17 mouse cellular contexts compared by ENCODE assay signal in the genomic region with DNA sequence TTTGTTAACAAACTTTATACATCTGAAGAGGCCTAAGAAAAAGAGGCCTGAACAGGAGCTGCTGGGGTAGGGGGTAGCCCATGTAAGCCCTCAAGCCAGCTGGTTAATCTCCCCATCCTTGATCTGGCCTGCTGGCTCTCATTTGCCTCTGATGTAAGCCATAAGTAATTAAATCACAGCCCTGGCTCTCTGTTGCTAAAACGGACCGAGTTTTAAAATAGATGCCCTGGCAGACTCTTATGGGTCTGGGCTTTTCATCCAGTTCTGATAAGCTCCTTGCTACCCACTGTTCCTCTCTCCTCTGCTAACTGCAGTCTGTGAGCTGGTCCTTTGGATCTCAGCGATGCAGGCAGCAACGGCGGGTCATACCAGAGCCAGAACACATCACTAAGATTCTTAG.
DNase-seq lines count a peak whose midpoint lies in the region; ATAC-seq and TF ChIP-seq lines count a peak whose summit lies in the region.
"Had no signal": no experiment of that assay in that cellular context is flagged by ENCODE, and none has a peak within 500 bp of the region (broad histone marks: within the 10 kb centered on the region; RNA-seq: fewer than 3 reads in every experiment).

No protein-coding gene starts in this region.

- no peaks in the 10 kb centered on the region for H3K4me1 ChIP-seq in lung, embryonic 14.5 days (ENCODE audit: insufficient read depth)
- H3K4me1 ChIP-seq in lung, adult 2 months (ENCODE audit: control insufficient read depth, insufficient read depth, low read length) = no peaks in the 10 kb centered on the region; the same call in 1 of the 2 replicates
- no peaks in the 10 kb centered on the region for H3K4me1 ChIP-seq in lung, postnatal 0 days (ENCODE audit: insufficient read depth, low read depth, low read length)

- no peak for TF ChIP-seq POLR2A in lung, adult 2 months (IDR thresholded peaks at IDR 0.05; ENCODE audit: borderline replicate concordance, extremely low read depth, low read depth, low read length)

- TF ChIP-seq EP300 in lung, postnatal 0 days (IDR thresholded peaks at IDR 0.05) = no peak

- no peak for ATAC-seq in lung, embryonic 14.5 days (ENCODE audit: insufficient read depth)
- ATAC-seq in lung, postnatal 0 days = peak; percentile 38
- ATAC-seq: intestine, embryonic 16.5 days; midbrain, embryonic 13.5 days had no signal

- H3K27ac ChIP-seq in lung, embryonic 14.5 days (ENCODE audit: low read depth) = no peak overlapping the region
- peak overlapping the region; percentile 76 for H3K27ac ChIP-seq in lung, postnatal 0 days (ENCODE audit: low read length)
- H3K27ac ChIP-seq: hindbrain, embryonic 12.5 days; macrophage; midbrain, embryonic 13.5 days had no signal

- no peaks in the 10 kb centered on the region for H3K9me3 ChIP-seq in lung, embryonic 14.5 days (ENCODE audit: low read depth, low read length)
- no peaks in the 10 kb centered on the region for H3K9me3 ChIP-seq in lung, postnatal 0 days (ENCODE audit: low read length)
- H3K9me3 ChIP-seq: hindbrain, embryonic 12.5 days; midbrain, embryonic 13.5 days had no signal

- H3K4me3 ChIP-seq in lung, embryonic 14.5 days (ENCODE audit: low read depth, low read length) = no peak overlapping the region
- H3K4me3 ChIP-seq in lung, adult 2 months (replicated peaks; ENCODE audit: extremely low read depth, low read depth, low read length) = no peak overlapping the region
- H3K4me3 ChIP-seq in lung, postnatal 0 days (ENCODE audit: low read depth, low read length) = no peak overlapping the region
- H3K4me3 ChIP-seq: hindbrain, embryonic 12.5 days; midbrain, embryonic 13.5 days had no signal

- WGBS in lung, embryonic 14.5 days = 61% methylated on average over 5 of the region's 5 CpGs
- 55% methylated on average over 5 of the region's 5 CpGs for WGBS in lung, adult 2 months
- 59% methylated on average over 5 of the region's 5 CpGs for WGBS in lung, postnatal 0 days

- no peaks in the 10 kb centered on the region for H3K36me3 ChIP-seq in lung, embryonic 14.5 days (ENCODE audit: insufficient read depth)
- H3K36me3 ChIP-seq in lung, postnatal 0 days (ENCODE audit: insufficient read depth, low read length) = no peaks in the 10 kb centered on the region
- H3K36me3 ChIP-seq: hindbrain, embryonic 12.5 days; midbrain, embryonic 13.5 days had no signal

- H3K27me3 ChIP-seq in lung, embryonic 14.5 days (ENCODE audit: insufficient read depth, low read length) = no peaks in the 10 kb centered on the region
- no peaks in the 10 kb centered on the region for H3K27me3 ChIP-seq in lung, postnatal 0 days (replicated peaks; ENCODE audit: insufficient read depth, low read length)
- H3K27me3 ChIP-seq: hindbrain, embryonic 12.5 days; midbrain, embryonic 13.5 days had no signal

- H3K9ac ChIP-seq in lung, embryonic 14.5 days = no peak overlapping the region
- H3K9ac ChIP-seq in lung, postnatal 0 days (replicated peaks; ENCODE audit: low read depth) = no peak overlapping the region
- H3K9ac ChIP-seq: hindbrain, embryonic 12.5 days; midbrain, embryonic 13.5 days had no signal

- DNase-seq in cerebellum, postnatal 14 days = peak; percentile 50 to 56
- DNase-seq in cerebellum, postnatal 36 days = no peak
- peak; percentile 3 for DNase-seq in lung, embryonic 14.5 days
- DNase-seq in lung, adult 2 months = no peak
- DNase-seq in lung, postnatal 0 days (ENCODE audit: low spot score) = peak; percentile 37
- DNase-seq in retina, postnatal 1 day = peak; percentile 47
- DNase-seq in spleen, postnatal 36 days (ENCODE audit: low spot score in 2 of 2) = no peak
- no peak for DNase-seq in yolk sac, embryonic 10.5 days (ENCODE audit: low spot score)
- DNase-seq: B cell, adult 2 months; cerebellum, adult 9-11 months; gastrocnemius, postnatal 25 days; kidney, postnatal 14 days had no signal

- TF ChIP-seq CTCF in lung, embryonic 14.5 days (IDR thresholded peaks at IDR 0.05; ENCODE audit: low read depth) = no peak
- TF ChIP-seq CTCF in lung, adult 2 months (IDR thresholded peaks at IDR 0.05; ENCODE audit: insufficient read depth, low read length) = no peak
- TF ChIP-seq CTCF in lung, postnatal 0 days (IDR thresholded peaks at IDR 0.05) = no peak

- no peak overlapping the region for H3K4me2 ChIP-seq in lung, embryonic 14.5 days
- H3K4me2 ChIP-seq in lung, postnatal 0 days (replicated peaks; ENCODE audit: low read depth, low read length) = no peak overlapping the region
- H3K4me2 ChIP-seq: hindbrain, embryonic 12.5 days; liver, embryonic 11.5 days; midbrain, embryonic 13.5 days had no signal

Comparison
In these comparisons a context has a peak if more than half of its experiments do, and no peak if none do; other contexts are left out.
1. DNase-seq: peak in cerebellum, postnatal 14 days (2 of 2), lung, embryonic 14.5 days (single experiment), lung, postnatal 0 days (single experiment) and retina, postnatal 1 day (single experiment); none in cerebellum, postnatal 36 days (0 of 2), lung, adult 2 months (single experiment), spleen, postnatal 36 days (0 of 2) and yolk sac, embryonic 10.5 days (single experiment).